Mouse (Mus musculus): ENCODE results near the gene Vmp1. TPM values are rescaled to one million over a fixed set of nuclear protein-coding genes. Genes with fewer than 3 reads are reported as not detected.

The Vmp1 gene
- 40.1 TPM for total RNA-seq (2023)

GRCm38 (mm10) chr11:86683395-86684125 is at the start of gene Vmp1, which contains the start of gene Ptrh2:
Gene Vmp1 (minus strand): TSS chr11:86683836.
Gene Ptrh2 (plus strand): TSS chr11:86683985.

GRCm38 (mm10) chr11:86544639-86545299 is 138.9 kb downstream of the Vmp1 start, which contains the start of the genes Rps6kb1 and Tubd1:
Gene Rps6kb1 (minus strand): TSS chr11:86544805.
Gene Tubd1 (plus strand): TSS chr11:86544991.

Other genes with a start within 250 kb of the Vmp1 start
- 37.1 TPM for gene Rnft1, start 199.2 kb downstream of the Vmp1 start, total RNA-seq (2023)
- 70.7 TPM for gene Rps6kb1, start 139.0 kb downstream of the Vmp1 start, total RNA-seq (2023)
- gene Tubd1, start 138.8 kb downstream of the Vmp1 start, total RNA-seq (2023) = 3.1 TPM
- 5.3 TPM for gene Ptrh2, start 149 bp upstream of the Vmp1 start, total RNA-seq (2023)
- 183 TPM for gene Cltc, start 73.7 kb upstream of the Vmp1 start, total RNA-seq (2023)
- gene Dhx40, start 123.9 kb upstream of the Vmp1 start, total RNA-seq (2023) = 91.2 TPM

All from CD4-positive naive resting alpha-beta T cell, adult 76 days (primary cell).